Mouse (Mus musculus) cerebellum, adult 11-12 months (tissue): ENCODE measurements around the gene Cfap221.

Experiments
- DNase-seq: peaks from one replicate; pipeline ENCODE4 v3.0.0; 2022

Cfap221 gene

DNA sequence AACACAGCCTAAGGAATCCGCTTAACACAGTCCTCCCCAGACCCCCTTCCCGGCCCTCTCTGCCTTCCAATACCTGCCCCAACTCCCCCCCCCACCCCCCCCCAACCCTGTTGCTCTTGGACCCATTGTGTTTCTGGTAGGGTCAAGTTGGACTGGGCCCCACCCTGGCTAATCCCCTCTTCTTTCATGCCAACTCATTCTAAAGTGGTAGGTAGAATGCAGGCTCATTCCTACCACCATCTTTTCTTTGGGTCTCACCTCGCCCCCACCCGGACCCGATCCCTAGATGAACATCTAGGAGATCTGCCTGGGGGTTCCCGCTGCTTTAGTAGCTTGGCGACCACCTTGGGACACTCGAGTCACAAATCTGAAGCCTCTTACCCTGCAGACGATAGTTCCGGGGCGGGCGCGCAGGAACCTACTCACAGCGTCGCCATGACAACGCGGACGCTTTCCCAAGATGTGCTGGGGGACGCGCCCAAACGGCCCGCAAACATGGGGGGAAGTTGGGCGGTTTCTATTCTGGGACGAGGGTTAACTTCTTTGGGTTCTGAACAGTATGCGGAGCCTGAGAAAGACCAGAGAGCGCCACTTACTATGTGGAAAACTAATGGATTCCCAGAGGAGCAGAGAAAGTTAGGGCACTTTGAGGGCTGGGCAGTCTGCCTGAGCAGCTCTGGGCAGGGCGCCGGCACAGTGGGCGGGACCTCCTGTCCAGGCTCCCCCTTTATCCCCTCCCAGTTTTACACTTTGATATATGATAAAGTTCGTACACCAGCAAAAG is at the start of gene Cfap221:
Gene Cfap221, minus strand, starts transcription at position 437 of the 784 bp plus-strand sequence.
- DNase-seq: no peak

DNA sequence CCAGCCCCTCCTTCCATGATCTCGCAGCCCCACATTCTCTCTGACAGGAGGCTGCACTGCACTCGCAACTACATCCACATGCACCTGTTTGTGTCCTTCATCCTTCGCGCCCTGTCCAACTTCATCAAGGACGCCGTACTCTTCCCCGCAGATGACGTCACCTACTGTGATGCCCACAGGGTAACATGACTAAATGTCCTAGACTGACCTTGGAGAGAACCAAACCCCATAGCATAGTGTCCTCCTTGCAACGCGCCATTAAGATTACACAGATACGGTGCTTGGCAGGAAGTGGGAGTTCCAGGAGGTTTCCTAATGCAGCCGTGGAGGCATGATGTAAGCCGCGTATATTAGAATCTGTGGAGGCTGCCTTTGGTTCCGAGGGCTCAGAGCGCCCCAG is 47.5 kb upstream of the Cfap221 start:
- no peak for DNase-seq

DNA sequence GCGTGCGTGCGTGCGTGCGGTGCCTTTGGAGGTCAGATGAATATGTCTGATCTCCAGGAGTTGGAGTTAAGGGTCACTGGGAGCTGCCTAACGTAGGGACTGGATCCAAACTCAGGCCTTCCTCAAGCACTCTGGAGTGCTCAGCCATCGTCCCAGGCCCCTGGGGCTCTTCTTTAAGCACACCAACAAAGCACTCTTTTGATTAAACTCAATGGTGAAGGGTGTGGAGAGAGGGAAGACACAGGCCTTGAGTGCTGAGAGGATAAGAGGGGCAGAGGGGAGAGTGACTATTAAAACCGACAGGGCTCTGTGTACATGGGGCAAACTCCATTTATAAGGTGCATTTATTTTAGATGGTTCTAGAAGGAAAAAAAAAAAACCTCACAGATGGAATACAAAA is 45.4 kb upstream of the Cfap221 start:
- no peak for DNase-seq

DNA sequence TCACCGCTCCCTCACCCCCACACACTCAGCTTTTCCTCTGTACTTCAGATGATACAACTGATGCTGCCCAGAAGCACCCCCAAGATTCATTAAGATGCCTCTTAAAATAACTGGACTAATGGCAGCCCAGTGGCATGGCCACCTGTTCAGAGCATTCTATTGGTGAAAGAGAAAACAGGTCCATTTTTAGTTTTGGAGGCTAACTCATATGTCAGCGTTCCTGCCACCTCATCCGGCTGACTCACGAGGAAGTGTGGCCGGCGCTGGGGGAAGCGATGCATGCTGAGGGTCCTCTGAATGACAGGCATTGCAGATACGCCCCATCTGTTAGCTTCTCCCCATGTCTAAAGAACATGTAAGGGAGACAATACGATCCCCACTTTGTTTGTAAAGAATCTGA is 41.6 kb upstream of the Cfap221 start:
- no peak for DNase-seq

DNA sequence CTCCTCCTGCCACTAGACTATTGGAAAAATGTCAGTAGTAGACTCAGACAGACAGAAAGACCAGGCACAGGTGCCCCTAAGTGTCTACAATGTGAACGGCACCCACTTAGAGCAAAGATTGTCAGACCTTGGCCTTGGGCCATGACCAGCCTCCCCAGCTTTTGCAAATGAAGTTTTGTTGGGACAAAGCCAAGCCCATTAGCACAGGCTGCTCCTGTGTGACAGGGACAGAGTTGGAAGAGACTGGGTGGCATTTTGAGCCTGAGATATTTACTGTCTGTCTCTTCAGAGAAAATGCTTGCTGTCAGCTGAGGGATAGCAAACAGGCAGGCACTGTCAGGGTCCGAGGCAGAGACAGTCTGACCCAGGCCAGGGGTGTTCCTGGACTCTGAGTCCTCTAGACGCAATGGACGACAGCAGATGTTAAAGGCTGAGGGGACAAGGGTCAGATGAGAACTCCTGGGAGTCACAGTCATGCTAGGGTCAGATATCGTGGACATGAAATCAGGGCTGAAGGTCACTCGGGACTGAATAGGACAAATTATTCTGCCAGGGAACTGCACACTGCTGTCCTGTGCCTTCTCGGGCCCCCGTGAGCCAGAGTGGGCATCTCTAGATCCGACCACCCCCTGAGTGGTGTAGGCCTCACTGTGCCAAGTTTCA is 40.1 kb upstream of the Cfap221 start:
- DNase-seq: no peak

DNA sequence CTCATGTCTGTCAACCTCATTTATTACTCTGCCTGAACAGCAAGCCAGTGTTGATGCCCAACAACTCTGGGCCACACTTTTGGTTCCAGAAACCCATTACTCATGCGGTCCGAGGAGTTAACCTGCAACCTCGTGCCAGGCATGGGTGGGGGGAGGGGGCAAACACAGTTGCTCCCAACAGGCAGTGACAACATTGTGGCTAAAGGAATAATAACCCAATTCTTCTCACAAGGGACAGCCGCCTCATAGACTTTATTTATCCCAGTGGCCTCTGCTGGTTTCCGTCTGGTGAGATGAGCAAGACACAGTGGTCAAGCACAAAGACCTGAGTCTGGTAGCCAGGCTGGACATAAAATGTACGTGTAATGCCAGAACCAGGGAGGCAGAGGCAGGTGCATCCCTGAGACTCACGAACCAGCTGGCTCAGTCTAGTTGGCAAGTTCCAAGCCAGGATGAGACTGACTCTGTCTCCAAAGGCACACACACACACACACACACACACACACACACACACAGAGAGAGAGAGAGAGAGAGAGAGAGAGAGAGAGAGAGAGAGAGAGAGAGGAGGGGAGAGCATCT is 38.5 kb upstream of the Cfap221 start:
- DNase-seq: no peak

DNA sequence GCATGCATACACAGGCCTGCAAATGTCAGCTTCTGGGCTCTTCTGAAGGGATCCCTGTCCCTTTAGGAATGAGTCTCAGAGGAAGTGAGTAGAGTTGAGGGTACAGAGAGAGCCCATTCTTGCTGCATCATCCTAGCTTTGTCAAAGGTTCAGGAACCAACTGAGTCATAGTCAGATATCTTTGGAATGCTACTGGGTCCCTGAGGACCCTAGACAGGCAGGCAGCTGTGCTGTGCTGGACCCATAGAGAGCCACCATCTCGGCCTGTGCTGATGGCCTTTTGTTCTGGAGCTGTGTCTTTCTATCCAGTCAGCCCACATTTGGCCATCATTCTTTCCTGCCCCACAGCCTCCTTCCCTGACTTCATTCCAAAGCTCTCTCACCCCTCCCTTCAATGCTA is 37.8 kb upstream of the Cfap221 start:
- no peak for DNase-seq

DNA sequence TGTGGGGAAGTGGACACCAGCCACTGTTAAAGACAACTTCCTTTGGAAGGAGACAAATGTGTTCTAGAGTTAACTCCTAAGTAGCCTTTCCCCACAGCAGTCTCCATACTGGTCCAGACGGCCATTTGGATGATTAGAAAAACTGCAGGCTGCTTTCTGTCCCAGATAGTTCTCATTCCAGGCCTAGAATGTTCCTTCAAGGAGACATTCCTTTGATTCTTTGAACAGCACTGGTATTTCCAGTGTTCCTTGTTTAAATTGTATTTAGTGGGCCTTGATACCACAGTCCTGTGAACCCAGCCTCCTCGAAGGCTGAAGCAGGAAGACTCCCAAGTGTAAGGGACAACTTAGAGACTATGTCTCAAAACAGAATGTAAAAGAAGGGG is 36.4 kb upstream of the Cfap221 start:
- no peak for DNase-seq

DNA sequence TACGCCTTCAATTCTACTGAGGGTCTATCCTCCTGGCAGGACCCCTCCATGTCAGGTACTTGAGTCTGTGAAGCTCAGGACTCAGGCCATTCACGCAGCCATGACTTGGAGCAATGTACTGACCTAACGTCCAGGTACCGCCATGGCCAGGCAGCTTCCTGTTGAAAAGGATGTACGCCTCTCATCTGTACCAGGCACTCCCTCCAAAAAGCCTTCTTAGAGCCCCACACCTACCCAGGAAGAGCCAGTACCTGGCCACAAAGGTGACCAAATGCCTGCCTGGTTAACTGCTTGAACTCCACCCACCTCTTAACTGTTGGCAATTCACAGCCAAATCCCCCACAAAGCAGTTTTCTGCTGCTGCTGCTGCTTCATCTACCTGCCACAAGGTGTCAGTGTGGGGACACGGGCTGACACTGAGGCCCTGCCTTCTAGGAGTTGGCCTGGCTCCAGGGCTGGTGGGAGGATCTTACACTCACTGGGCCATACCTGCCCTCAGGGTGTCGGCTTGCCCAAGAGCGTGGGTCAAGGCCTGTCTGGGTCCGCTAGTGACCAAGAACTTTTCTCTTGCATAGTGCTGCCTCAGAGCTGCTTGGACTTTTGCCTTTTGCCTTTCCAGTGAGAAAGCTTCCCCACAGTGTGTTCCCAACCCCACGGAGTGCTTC is 35.9 kb upstream of the Cfap221 start:
- peak; percentile 66 for DNase-seq

DNA sequence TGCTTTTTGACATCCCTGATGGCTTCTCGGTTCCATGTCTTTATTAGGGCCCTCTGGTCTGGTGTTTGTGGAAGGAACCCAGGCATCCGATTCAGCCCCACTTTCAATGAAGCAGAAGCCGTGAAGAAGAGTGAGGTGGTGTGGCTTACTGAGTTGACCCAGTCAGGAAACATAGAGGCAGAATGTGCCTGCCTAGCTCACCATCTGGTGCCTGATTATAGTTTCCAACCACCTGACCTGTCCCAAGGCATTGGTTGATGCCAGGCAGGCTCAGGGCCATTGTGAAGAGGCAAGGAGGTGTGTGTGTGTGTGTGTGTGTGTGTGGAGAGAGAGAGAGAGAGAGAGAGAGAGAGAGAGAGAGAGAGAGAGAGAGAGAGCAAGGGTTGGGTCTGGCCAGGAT is 33.4 kb upstream of the Cfap221 start:
- DNase-seq: peak; percentile 79

DNA sequence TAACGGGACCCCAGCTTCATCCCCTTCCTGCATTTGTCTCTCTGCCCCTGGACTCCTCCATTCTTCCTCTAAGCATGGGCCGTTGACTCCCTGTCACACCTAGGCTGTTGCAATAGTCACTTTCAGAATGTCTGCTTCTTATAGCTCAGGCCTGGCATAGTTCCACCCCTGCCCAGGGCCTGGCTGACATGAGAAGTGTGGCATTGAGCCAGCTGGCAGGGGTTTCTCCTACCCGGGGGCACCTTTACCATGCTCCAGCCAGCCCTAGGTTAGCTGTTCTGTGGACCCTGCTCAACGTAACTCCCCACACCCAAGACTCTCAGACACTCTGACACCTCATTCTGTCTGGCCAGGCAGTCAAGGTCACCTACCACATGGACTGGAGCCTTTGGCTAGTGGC is 30.7 kb upstream of the Cfap221 start:
- DNase-seq: peak; percentile 56

DNA sequence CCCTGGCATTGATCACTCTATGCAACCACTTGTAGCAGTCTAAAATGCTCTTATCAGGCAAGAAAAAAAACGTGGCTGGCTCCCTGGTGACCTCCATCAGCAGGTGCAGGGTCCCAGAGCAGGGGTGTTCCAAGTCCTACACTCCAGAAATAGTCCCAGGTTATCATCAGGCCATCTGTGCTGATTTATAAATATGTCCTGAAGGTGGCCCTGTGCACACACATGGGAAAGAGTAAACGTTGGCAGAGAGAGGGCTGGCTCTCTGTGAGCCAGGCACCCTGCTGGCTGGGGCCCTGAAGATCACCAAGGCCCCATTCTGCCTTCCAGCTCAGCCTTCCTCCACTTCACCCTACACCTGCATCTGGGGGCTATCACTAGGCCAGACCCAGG is 28.0 kb upstream of the Cfap221 start:
- DNase-seq: no peak

DNA sequence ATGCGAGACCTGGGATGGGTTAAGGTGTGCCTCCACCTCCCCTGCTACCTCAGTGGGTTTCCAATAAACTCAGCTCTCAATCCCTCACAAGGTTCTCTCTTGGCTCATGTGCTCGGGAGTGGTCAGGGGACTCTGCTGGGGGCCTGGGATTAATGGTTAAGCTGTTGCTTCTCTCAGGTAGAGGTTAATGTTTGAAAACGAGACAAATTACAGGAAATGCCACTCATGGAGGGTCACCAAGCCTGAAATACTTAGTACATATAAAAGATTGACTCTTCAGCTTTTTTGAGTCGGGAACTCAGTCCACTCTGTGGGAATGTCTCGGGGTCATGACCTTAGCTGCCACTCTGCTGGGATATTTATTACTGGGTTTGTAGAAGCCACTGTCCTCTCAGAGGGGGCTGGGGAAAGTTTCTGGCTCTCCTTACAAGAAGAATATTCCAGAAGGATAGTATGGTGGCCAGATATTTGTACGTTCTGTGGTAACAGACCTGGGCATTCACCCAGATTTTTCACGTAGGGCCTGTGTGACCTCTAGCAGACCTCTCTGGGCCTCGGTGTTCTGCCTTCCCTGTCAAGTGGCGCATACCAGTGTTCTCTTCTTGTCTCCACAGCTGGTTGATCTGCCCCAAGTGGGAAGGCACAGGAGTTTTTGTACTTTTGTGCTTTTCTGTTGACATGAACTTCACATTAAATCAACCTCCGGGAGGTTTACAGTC is 27.5 kb upstream of the Cfap221 start:
- DNase-seq: no peak

DNA sequence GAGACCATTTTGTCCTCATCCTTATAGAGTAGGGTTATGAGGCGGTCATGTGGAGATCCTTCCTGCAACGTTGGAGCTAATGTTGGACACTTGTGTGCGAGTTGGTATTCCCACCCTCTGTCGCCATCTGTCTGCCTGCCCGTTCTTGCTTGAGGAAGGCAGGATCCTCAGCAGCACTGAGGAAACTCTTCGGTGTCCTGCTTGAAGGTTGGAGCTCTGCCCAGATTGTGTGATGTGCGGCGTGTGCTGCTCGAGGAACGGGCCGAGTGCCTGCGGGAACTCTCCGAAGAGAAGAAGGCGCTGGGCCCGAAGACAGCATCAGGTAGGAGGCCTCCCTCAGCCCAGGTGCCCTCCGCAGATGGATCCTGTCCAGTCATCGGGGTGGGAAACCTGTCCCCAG is 24.9 kb upstream of the Cfap221 start:
- DNase-seq: no peak

DNA sequence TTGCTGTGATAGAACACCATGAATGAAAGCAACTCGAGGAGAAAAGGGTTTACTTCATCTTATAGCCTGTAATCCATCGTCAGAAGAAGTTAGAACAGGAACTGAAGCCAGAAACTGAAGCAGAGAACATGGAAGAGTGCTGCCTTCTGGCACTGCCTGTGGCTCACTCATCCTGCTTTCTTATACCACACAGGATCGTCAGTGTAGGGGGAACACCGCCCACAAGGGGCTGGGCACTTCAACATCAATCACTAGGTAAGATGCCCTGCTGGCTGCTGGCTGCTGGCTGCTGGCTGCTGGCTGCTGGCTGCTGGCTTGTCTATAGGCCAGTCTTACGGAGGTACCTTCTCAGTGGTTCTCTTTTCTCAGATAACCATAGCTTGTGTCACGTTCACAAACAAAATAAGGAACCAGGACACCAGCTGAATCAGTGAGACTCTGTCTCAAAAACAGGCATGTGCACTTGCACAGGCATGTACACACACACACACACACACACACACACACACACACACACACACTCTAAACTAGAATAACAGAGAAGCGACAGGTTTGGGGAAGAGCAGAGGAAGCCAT is 23.4 kb upstream of the Cfap221 start:
- no peak for DNase-seq

DNA sequence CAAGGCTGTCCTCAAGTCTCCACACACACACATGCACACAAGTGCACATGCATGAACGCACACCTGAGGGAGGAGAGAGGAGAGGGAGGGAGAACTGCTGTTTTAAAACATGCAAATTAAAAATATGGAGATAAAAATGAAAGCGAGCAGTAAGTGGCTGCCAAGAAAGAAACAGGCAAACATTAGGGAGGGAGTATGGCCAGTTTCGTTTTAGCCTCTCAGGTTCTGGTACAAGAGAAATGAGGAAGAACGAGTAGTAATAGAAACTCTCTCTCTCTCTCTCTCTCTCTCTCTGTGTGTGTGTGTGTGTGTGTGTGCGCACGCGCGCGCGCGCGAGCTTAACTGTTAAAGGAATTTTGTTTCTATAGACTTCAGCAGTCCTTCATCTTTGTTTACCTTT is 22.4 kb upstream of the Cfap221 start:
- no peak for DNase-seq

DNA sequence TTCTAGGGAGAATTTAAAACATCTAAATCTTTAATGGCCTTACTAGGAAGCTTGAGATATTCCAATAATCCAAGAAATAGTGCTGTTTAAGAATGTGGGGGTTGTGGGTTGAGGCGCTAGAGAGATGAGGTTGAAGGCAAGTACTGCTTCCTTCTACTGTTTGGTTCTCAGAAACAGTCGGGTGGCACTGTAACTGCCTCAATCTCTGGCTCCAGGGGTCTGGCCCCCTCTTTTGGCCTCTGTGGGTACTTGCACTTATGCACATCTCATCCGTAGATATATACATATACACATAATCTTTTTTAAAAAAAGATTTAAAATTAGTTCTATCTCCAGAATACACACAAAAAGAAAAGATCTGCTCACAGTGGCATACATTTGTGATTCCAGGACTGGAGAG is 21.9 kb upstream of the Cfap221 start:
- DNase-seq: no peak

DNA sequence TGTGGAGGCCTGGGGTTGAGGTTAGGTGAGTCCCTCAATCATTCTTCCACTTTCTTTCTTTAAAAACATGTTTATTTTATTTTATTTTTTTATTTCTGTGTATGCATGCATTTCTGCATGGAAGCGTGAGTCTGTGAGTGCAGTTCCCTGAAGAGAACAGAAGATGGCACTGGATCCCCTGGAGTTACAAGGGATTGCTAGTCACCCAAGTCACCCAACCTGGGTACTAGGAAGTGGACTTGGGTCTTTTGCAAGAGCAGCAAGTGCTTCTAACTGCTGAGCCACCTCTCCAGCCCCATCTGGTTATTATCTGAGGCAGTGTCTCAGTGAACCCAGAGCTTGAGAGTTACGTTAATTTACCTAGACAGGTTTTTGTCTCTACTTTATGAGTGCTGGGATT is 19.2 kb upstream of the Cfap221 start:
- DNase-seq: no peak

DNA sequence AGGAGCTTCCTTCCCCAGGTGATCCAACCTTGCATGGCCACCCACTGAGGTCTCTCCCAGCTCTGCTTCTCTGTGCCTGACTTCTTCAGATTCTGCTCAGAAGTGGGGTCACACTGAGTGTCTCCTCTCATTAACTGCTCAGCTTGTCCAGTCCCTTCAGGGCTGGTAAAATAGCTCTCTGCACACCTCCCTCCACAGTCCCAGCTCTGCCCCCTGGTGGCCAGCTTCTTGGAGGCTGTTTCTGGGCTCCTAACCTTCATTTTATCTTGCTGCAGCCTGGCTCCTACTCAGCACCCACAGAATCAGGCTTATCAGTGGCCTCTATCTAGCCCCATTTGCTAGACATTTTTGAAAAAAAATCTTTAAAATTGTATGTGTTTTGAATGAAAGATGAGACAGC is 16.1 kb upstream of the Cfap221 start:
- peak; percentile 37 for DNase-seq

DNA sequence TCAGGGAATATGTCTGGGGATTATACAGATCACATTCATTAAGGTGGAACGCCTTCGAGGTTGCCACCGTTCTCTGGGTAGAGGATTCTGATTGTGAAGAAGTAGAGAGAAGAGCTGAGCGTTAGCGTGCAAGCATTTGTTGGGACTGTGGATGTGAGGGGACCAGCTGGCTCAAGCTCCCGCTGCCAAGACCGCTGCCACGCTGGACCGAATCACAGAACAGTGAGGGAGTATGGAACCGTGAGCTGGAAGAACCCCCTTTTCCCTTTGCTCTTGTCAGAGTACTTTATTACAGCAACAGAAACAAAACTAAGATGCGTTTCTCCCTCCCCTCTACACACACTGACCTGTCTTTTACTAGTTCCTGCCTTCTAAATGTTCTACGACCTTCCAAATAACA is 15.6 kb upstream of the Cfap221 start:
- no peak for DNase-seq

DNA sequence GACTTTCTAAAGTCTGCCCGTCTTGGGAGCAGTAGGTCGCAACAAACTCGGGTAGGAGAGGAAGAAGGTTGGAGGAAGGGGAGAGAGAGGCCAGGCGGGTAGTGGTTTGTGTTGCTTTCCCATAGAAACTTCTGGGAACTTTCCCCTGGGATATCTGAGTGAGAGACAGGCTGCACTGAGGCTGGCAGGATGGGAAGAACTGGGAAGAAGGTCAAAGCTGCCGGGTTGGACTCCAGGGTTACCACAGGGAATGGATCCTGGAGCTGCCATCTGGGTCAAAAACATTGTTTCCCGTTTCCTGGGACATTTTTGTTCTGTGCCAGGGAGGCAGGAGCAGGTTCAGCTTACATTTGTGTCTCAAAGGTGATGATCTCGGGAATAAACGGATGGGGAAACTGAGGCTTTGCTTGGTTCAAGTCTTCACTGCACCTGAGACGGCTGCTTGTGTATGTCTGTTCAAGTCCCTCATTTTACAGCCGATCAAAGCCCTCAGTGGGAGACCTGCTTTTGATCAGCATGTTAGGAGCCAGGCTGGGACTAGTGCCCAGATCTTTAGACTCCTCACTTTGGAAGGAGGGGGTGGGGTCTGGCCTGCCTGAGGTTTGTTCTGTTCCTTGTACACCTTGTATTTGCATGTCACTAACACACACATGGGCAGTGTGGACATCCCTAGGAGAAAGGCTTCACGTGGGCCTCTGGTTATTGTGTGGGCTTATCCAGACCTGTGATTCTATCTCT is 11.0 kb upstream of the Cfap221 start:
- DNase-seq: no peak
